8 mouse cellular contexts compared by ENCODE assay signal in genomic region chr4:141605861-141606260, GRCm38 (mm10). TPM values are rescaled to one million over a fixed set of nuclear protein-coding genes. Genes with fewer than 3 reads are reported as not detected.
A peak's percentile ranks its signal among the peaks of the same experiment; 100 is the strongest.
DNase-seq lines count a peak whose midpoint lies in the region; ATAC-seq and TF ChIP-seq lines count a peak whose summit lies in the region.

Fblim1 (minus strand) TSS chr4:141606096.

- H3K4me2 ChIP-seq in embryonic facial prominence, embryonic 11.5 days (ENCODE audit: low read depth, low read length) = no peak within 1 kb of the TSS
- H3K4me2 ChIP-seq in limb, embryonic 13.5 days (replicated peaks) = no peak within 1 kb of the TSS
- no peak within 1 kb of the TSS for H3K4me2 ChIP-seq in neural tube, embryonic 14.5 days (ENCODE audit: low read depth, low read length)

- H3K27me3 ChIP-seq in embryonic facial prominence, embryonic 11.5 days (ENCODE audit: control insufficient read depth, insufficient read depth, low read length) = no peaks in the 10 kb centered on the region
- no peaks in the 10 kb centered on the region for H3K27me3 ChIP-seq in limb, embryonic 13.5 days
- H3K27me3 ChIP-seq in neural tube, embryonic 14.5 days (ENCODE audit: control insufficient read depth, insufficient read depth, low read length) = no peaks in the 10 kb centered on the region

- in situ Hi-C loops in ES-E14 (cut with MboI; ENCODE audit: low sequenced_read_pairs in 2 of 2, unreplicated experiment in 2 of 2) = no loop called here

- intact Hi-C loops in heart, postnatal 25 days (cut with DNase I) = no loop called here

- H3K27ac ChIP-seq in ES-E14 (ENCODE audit: insufficient read depth, low read depth, low read length, poor library complexity, severe bottlenecking) = no peak within 1 kb of the TSS
- H3K27ac ChIP-seq in embryonic facial prominence, embryonic 11.5 days (replicated peaks; ENCODE audit: low read depth, low read length) = no peak within 1 kb of the TSS
- no peak within 1 kb of the TSS for H3K27ac ChIP-seq in limb, embryonic 13.5 days
- no peak within 1 kb of the TSS for H3K27ac ChIP-seq in neural tube, embryonic 14.5 days (ENCODE audit: low read depth, low read length)

- DNase-seq in ES-E14 (ENCODE audit: low read depth, low spot score) = no peak
- DNase-seq in embryonic facial prominence, embryonic 11.5 days (ENCODE audit: low spot score) = no peak
- DNase-seq in heart, postnatal 25 days (ENCODE audit: low spot score) = peak; percentile 38
- no peak for DNase-seq in cerebellum, postnatal 25 days
- DNase-seq in embryo, embryonic 10.5 days (ENCODE audit: low spot score) = no peak

- H3K36me3 ChIP-seq in ES-E14 (ENCODE audit: control insufficient read depth, insufficient read depth, low read length, poor library complexity, severe bottlenecking) = no peaks in the 10 kb centered on the region
- no peaks in the 10 kb centered on the region for H3K36me3 ChIP-seq in embryonic facial prominence, embryonic 11.5 days (replicated peaks; ENCODE audit: control insufficient read depth, insufficient read depth, low read depth, low read length)
- H3K36me3 ChIP-seq in limb, embryonic 13.5 days = no peaks in the 10 kb centered on the region
- H3K36me3 ChIP-seq in neural tube, embryonic 14.5 days (ENCODE audit: control insufficient read depth, insufficient read depth, low read length) = no peaks in the 10 kb centered on the region

- H3K4me1 ChIP-seq in ES-E14 (ENCODE audit: control insufficient read depth in 2 of 2, insufficient read depth in 2 of 2, low read length in 2 of 2, poor library complexity in 1 of 2) = peaks cover 9 to 19% of the 10 kb centered on the region in 2 experiments; a peak in 3 of 4 replicates
- H3K4me1 ChIP-seq in embryonic facial prominence, embryonic 11.5 days (ENCODE audit: control insufficient read depth, insufficient read depth, low read length) = no peaks in the 10 kb centered on the region
- peaks cover 9% of the 10 kb centered on the region for H3K4me1 ChIP-seq in limb, embryonic 13.5 days
- H3K4me1 ChIP-seq in neural tube, embryonic 14.5 days (ENCODE audit: control insufficient read depth, insufficient read depth, low read length) = no peaks in the 10 kb centered on the region

- no peak within 1 kb of the TSS for H3K9ac ChIP-seq in ES-E14 (ENCODE audit: insufficient read depth, low read depth, low read length, poor library complexity, severe bottlenecking)
- no peak within 1 kb of the TSS for H3K9ac ChIP-seq in embryonic facial prominence, embryonic 11.5 days (replicated peaks; ENCODE audit: low read length)
- H3K9ac ChIP-seq in limb, embryonic 13.5 days = no peak within 1 kb of the TSS
- no peak within 1 kb of the TSS for H3K9ac ChIP-seq in neural tube, embryonic 14.5 days (replicated peaks; ENCODE audit: low read depth, low read length)

- H3K9me3 ChIP-seq in ES-E14 (ENCODE audit: control insufficient read depth, insufficient read depth, low read depth, low read length) = no peaks in the 10 kb centered on the region
- H3K9me3 ChIP-seq in embryonic facial prominence, embryonic 11.5 days (replicated peaks; ENCODE audit: control insufficient read depth, low read length) = no peaks in the 10 kb centered on the region
- 0 out of 2 replicates have a peak, but pooled peaks cover 6% of the 10 kb centered on the region for H3K9me3 ChIP-seq in limb, embryonic 13.5 days
- no peaks in the 10 kb centered on the region for H3K9me3 ChIP-seq in neural tube, embryonic 14.5 days (ENCODE audit: control insufficient read depth, low read length)

- WGBS in embryonic facial prominence, embryonic 11.5 days = 75% methylated on average over 11 of the region's 11 CpGs
- WGBS in limb, embryonic 13.5 days = 84% methylated on average over 11 of the region's 11 CpGs
- 86% methylated on average over 11 of the region's 11 CpGs for WGBS in neural tube, embryonic 14.5 days

- no peak for ATAC-seq in embryonic facial prominence, embryonic 11.5 days (replicated peaks; ENCODE audit: insufficient number of reproducible peaks, low FRiP score, low TSS enrichment, low read depth)
- no peak for ATAC-seq in limb, embryonic 13.5 days (ENCODE audit: low FRiP score, low read depth)
- ATAC-seq in neural tube, embryonic 14.5 days (ENCODE audit: low read depth) = no peak
- ATAC-seq in erythroblast, adult 5-6 weeks (replicated peaks; ENCODE audit: low FRiP score, poor library complexity, severe bottlenecking) = no peak

- no peak within 1 kb of the TSS for H3K4me3 ChIP-seq in ES-E14 (ENCODE audit: insufficient read depth in 1 of 2, low read depth in 1 of 2, low read length in 2 of 2, poor library complexity in 1 of 2, severe bottlenecking in 1 of 2)
- no peak within 1 kb of the TSS for H3K4me3 ChIP-seq in embryonic facial prominence, embryonic 11.5 days (ENCODE audit: low read depth, low read length)
- no peak within 1 kb of the TSS for H3K4me3 ChIP-seq in limb, embryonic 13.5 days
- no peak within 1 kb of the TSS for H3K4me3 ChIP-seq in neural tube, embryonic 14.5 days (ENCODE audit: low read depth, low read length)

TF ChIP-seq in ES-E14, 5 proteins besides CTCF, POLR2A, EP300 and RAD21:
- TF ChIP-seq CHD2 (IDR thresholded peaks at IDR 0.05; ENCODE audit: low read depth, low read length) (no peak), ZC3H11A (IDR thresholded peaks at IDR 0.05; ENCODE audit: borderline replicate concordance, low read depth, low read length) (no peak), ZNF384 (IDR thresholded peaks at IDR 0.05; ENCODE audit: low read depth, low read length) (no peak), HCFC1 (IDR thresholded peaks at IDR 0.05; ENCODE audit: borderline replicate concordance, insufficient read depth, low read length) (no peak), MAFK (IDR thresholded peaks at IDR 0.05; ENCODE audit: insufficient read depth, low read depth, low read length) (no peak)

RNA-seq across cellular contexts. Expression of gene Fblim1, which starts in this region (rescaled TPM):
- total RNA-seq in ES-E14 (2012; rRNA removed) = 71.3 and 112 TPM in 2 replicates
- polyA plus RNA-seq in embryonic facial prominence, embryonic 11.5 days (2014; fragmentation: Nextera tagmentation; extraction: Ambion mirVana) = 59.3 and 61.3 TPM in 2 replicates
- total RNA-seq in heart, postnatal 25 days (2021) = 100 to 1,000 TPM; 298 to 316 TPM
- 62.4 and 67.7 TPM in 2 replicates for polyA plus RNA-seq in limb, embryonic 13.5 days (2015; fragmentation: Nextera tagmentation; extraction: Ambion mirVana)
- polyA plus RNA-seq in neural tube, embryonic 14.5 days (2014; fragmentation: Nextera tagmentation; extraction: Ambion mirVana) = 29.1 and 32.9 TPM in 2 replicates
- 0.63 TPM in 1 of 2 replicates, not detected in the other for total RNA-seq in erythroblast, adult 5-6 weeks (2015; ENCODE audit: low replicate concordance)
- total RNA-seq in erythroblast, adult 5-6 weeks (2017; ENCODE audit: low replicate concordance) = 0.56 and 1.1 TPM in 2 replicates

Comparison
In these comparisons a context has a peak if more than half of its experiments do, and no peak if none do; other contexts are left out.
1. RNA of gene Fblim1 (total RNA-seq): 298 to 316 TPM in heart, postnatal 25 days and 71.3 to 112 TPM in ES-E14; 0.56 to 1.1 TPM in erythroblast, adult 5-6 weeks; every median in the first group is over 10 times any median in the second.